Mouse (Mus musculus) megakaryocyte, embryonic 14.5 days (primary cell): ENCODE results near the gene Gm281.

Experiments
- FLI1 ChIP-seq: IDR thresholded peaks from 2 replicates; pipeline ENCODE4 v1.6.1; 2012; ENCODE audit warnings: low read length, inconsistent platforms, mixed read lengths
- GATA1 ChIP-seq: IDR thresholded peaks from 3 replicates; pipeline ENCODE4 v1.6.1; 2012; ENCODE audit warnings: mixed read lengths, low read length, inconsistent platforms, borderline replicate concordance

- TF ChIP-seq GATA1 (no peak), FLI1 (no peak)
Measured at GRCm38 (mm10) chr14:13771163-13771562, 143.1 kb downstream of the Gm281 start.
